Mouse (Mus musculus) monocyte, adult 5-6 weeks (primary cell): ENCODE measurements around the gene 4930550C14Rik. TPM values are rescaled to one million over a fixed set of nuclear protein-coding genes. Genes with fewer than 3 reads are reported as not detected.

Experiments used
- ATAC-seq: fragments of 153-309, 156-312 bp; replicated peaks from 2 replicates; pipeline ENCODE4 v1.8.0; 2017; ENCODE audit warnings: mild to moderate bottlenecking; ENCODE audit not compliant: low TSS enrichment, insufficient number of reproducible peaks, severe bottlenecking, poor library complexity, low FRiP score
- total RNA-seq: library from RNA; stranded (forward); fragments of 200-1000, 200-491, 200-594 nt; gene quantifications from 3 replicates; pipeline ENCODE4 v1.2.3, GENCODE M21; 2017

The 4930550C14Rik gene
- total RNA-seq, result not detected in 3 replicates

DNA sequence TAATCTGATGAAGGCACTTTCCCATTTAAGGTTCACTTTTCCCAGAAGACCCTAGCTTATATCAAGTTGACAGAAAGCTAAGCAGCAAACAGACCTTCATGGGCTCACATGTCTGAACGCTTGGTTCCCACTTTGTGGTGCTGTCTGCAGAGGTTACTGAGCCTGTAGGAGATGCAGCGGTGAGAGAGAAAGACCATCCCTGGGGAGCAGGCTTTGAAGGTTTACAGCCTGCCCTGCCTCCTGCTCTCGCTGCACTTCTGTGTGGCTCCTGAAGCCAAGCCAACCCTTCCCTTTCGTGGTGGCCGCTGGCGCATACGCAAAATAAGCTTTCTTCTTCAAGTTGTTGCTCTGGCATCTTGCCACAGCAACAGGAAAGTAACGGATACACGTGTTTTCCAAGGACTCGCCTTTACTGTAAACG is at the start of gene 4930550C14Rik:
TSS of gene 4930550C14Rik (plus strand) at position 35 of the 421 bp plus-strand sequence.
- no peak for ATAC-seq

GRCm38 (mm10) chr9:53353161-53353560 is 49.0 kb upstream of the 4930550C14Rik start:
- ATAC-seq, result no peak

- ATAC-seq, result no peak
These were observed 45.6 kb upstream of the 4930550C14Rik start for GRCm38 (mm10) chr9:53356219-53357155.

- ATAC-seq, result no peak
These were observed 30.8 kb upstream of the 4930550C14Rik start for GRCm38 (mm10) chr9:53371339-53371738.

GRCm38 (mm10) chr9:53375907-53376306 is 26.2 kb upstream of the 4930550C14Rik start:
- ATAC-seq, result no peak

DNA sequence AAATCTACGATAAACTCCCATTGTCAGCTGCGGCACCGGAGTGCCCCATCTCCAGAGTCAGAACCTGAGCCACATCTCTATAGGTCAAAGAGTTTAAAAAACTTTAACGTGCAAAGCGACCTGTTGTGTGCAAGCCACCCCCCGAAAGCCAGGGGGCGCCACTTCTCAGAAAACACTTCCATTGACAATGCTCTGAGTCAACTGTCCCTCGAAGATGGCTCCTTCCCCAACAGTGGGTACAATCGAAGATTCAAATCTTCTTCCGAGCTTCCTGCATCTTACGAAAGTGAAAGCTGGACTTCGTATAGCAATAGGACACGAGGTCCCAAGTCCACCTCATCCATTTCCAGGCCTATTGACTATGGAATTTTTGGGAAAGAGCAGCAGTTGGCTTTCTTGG is 25.3 kb upstream of the 4930550C14Rik start:
- ATAC-seq, result no peak

DNA sequence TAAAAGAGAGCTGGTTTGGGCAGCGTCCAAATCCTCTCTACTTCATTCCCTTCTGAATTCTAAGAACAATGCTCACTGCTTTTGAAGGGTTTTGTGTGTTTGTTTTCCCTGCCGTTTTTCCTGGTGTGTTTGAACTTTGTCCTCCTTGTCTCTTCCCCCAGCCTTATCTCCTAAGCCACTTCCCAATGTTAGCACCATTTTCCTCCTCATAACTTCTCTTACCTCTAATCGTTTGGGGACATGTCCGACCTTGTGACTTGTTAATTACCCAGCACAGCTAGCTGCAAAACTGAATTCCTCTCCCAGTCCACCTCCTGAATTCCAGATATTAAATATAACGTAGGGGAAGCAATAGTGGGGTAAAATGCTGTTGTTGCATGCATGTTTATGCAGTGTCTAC is 24.5 kb upstream of the 4930550C14Rik start:
- no peak for ATAC-seq

GRCm38 (mm10) chr9:53378171-53378570 is 24.0 kb upstream of the 4930550C14Rik start:
- no peak for ATAC-seq

GRCm38 (mm10) chr9:53380595-53380994 is 21.5 kb upstream of the 4930550C14Rik start:
- no peak for ATAC-seq

GRCm38 (mm10) chr9:53381113-53381615 is 21.0 kb upstream of the 4930550C14Rik start:
- ATAC-seq, result no peak

GRCm38 (mm10) chr9:53383951-53384866 is 17.9 kb upstream of the 4930550C14Rik start, which contains the start of gene Kdelc2:
TSS of gene Kdelc2 (plus strand) at chr9:53384025.
- peak; percentile 43 for ATAC-seq

- ATAC-seq, result no peak
These were observed 17.3 kb upstream of the 4930550C14Rik start for GRCm38 (mm10) chr9:53384873-53385272.

GRCm38 (mm10) chr9:53387431-53387830 is 14.7 kb upstream of the 4930550C14Rik start:
- ATAC-seq, result no peak

DNA sequence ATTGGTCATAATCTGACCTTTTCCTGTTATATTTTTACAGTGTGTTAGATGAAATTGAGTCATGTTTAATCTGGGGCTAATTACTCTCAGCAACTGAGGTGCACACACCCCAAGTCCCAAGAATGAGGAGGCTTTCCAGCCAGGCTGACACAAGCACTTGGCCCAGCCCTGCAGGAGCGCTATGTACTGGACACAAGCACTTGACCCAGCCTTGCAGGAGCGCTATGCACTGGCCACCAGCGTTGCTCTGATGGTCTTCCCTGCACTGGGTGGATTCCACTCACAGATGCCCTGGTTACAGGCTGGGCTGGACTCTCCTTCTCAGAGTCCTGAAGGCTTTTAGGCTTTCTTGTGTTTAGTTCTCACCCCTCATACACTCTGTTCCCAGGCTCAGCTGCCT is 13.0 kb upstream of the 4930550C14Rik start:
- ATAC-seq, result no peak

DNA sequence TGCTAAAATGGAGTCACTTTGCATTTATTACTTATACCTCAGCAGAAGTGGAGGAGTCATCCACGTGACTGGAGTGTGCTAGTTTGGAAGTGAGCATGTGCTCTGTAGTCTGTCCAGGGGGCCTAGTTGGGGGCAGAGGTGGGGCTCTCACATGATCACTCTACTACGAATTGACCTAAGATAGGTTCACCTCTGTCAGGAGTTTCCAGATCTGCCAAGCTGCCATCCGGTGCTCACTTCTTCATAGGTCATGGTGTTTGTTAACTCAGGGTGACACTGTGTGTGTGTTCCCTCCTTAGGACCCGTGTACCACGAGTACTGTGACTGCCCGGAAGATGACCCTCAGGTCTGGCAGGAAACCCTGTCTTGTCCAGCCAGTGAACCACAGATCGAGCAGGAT is 12.0 kb upstream of the 4930550C14Rik start:
- ATAC-seq, result no peak

DNA sequence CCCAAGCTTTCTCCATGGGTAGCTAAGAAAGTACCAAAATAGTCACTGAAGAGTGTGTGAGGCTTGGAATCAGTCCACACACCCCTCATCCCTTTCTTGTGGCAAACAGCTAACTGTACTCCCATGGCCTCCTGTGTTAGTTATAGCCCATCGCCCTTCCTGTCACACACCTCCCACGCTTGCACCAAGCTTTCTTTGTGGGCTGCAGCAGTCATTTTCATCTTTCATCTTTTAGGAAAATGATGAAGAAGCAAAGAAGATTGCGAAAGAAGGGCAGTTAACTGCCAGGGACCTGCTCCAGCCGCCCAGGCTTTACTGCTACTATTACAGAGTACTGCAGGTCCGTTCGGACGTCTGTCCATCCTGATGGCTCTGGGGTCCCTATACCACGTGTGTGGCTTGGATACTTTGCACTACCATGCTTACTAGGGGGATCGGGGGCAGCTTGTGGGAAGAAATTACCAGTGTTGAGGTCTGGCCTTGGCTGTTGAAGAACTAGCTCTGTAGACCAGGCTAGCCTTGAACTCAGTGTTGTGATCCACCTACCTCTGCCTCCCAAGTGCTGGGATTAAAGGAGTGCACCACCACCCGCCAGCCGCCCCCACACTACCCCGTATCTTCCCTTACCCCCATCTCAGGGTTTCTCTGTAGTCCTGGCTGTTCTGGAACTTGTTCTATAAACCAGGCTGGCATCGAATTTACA is 4.3 kb upstream of the 4930550C14Rik start:
- no peak for ATAC-seq

- peak; percentile 78; the same call in 1 of the 2 replicates for ATAC-seq
These were observed 3.8 kb upstream of the 4930550C14Rik start for GRCm38 (mm10) chr9:53398388-53398700.

GRCm38 (mm10) chr9:53399537-53399936 is 2.6 kb upstream of the 4930550C14Rik start:
- no peak for ATAC-seq

GRCm38 (mm10) chr9:53400696-53401095 is 1.4 kb upstream of the 4930550C14Rik start:
- no peak for ATAC-seq
